Mouse (Mus musculus) retina, postnatal 7 days (tissue): ENCODE data around the gene Olfr748.
"Not testable (repeated sequence)": the region's sequence is repeated elsewhere in the genome, so short reads cannot be mapped to it uniquely, and the experiment has no call there.

ENCODE experiments used
- DNase-seq: peaks from one replicate; pipeline ENCODE4 v3.0.0-alpha.2; 2012; ENCODE audit warnings: low read depth, low spot score

Gene Olfr748

GRCm38 (mm10) chr14:50707073-50707472 is at the start of gene Olfr748:
TSS of gene Olfr748 (plus strand) at chr14:50707373.
- DNase-seq = no peak

- no peak for DNase-seq
Measured at GRCm38 (mm10) chr14:50693106-50693505, 14.1 kb upstream of the Olfr748 start, which contains the start of gene Olfr747. TSS of gene Olfr747 (minus strand) at chr14:50693206.

GRCm38 (mm10) chr14:50719875-50720274 is 12.7 kb downstream of the Olfr748 start:
- not testable (repeated sequence) for DNase-seq

- not testable (repeated sequence) for DNase-seq
Measured at GRCm38 (mm10) chr14:50722371-50722770, 15.2 kb downstream of the Olfr748 start.

GRCm38 (mm10) chr14:50740334-50740733 is 33.2 kb downstream of the Olfr748 start:
- no peak for DNase-seq

- DNase-seq = no peak
Measured at GRCm38 (mm10) chr14:50741584-50741983, 34.4 kb downstream of the Olfr748 start.

- DNase-seq = no peak
Measured at GRCm38 (mm10) chr14:50744994-50745393, 37.8 kb downstream of the Olfr748 start, which contains the start of gene Olfr749. TSS of gene Olfr749 (minus strand) at chr14:50745094.

- DNase-seq = no peak
Measured at GRCm38 (mm10) chr14:50758416-50759085, 51.4 kb downstream of the Olfr748 start.
